Mouse (Mus musculus) v-Abl transformed pro-B cells (cell line): Measurements from ENCODE around the gene Gpr83.

Experiments
- in situ Hi-C, 2 experiments: fragments of 400-800 bp; cut with MboI; formaldehyde crosslinking; loops; one replicate each; pipeline ENCODE4 v1.15.1; 2025; ENCODE audit not compliant: unreplicated experiment in 2 of 2

The Gpr83 gene

GRCm38 (mm10) chr9:14859868-14860639 is at the start of gene Gpr83:
Gene Gpr83, plus strand, starts transcription at chr9:14860210.
- in situ Hi-C loops, result no loop called here

GRCm38 (mm10) chr9:14821396-14821795 is 38.6 kb upstream of the Gpr83 start:
- in situ Hi-C loops, result no loop called here

GRCm38 (mm10) chr9:14824840-14825239 is 35.2 kb upstream of the Gpr83 start:
- in situ Hi-C loops, result no loop called here

DNA sequence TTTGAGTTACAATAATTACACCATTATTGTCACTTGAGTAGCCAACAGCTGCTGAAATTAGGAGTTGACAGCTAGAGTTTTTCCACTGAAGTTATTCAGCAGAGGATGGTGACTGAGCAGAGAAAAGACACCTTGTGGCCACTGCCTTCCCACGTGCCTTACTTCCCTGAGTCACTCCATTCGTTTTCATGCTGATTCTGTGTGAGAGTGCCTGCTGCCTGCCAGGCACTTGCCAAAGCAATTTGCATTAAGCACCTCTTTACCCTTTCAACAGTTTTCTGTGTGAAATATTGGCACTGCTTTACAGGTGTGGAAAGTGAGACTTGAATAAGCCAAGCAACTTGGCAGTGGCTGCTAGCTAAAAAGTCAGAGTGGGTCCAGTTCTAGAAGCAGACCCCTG is 32.1 kb upstream of the Gpr83 start:
- in situ Hi-C loops, result no loop called here

DNA sequence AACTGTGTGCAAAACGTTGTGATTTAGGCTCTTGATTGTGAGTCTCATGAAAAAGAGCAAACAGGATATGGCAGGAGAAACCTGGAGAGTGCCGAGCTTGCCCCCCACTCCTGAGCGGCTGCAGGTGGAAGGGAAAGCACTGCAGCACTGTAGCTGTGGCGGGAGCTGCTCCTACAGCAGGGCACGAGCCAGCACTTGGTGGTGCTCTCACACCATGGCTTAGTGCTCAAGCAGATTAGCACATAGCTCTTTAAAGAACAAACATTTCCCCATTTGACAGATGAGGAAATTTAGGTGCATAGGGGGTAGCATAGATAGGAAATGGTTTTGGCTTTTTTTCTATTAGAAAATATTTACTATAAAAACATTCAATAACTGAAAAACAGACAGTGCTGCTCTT is 28.0 kb upstream of the Gpr83 start:
- in situ Hi-C loops, result no loop called here

DNA sequence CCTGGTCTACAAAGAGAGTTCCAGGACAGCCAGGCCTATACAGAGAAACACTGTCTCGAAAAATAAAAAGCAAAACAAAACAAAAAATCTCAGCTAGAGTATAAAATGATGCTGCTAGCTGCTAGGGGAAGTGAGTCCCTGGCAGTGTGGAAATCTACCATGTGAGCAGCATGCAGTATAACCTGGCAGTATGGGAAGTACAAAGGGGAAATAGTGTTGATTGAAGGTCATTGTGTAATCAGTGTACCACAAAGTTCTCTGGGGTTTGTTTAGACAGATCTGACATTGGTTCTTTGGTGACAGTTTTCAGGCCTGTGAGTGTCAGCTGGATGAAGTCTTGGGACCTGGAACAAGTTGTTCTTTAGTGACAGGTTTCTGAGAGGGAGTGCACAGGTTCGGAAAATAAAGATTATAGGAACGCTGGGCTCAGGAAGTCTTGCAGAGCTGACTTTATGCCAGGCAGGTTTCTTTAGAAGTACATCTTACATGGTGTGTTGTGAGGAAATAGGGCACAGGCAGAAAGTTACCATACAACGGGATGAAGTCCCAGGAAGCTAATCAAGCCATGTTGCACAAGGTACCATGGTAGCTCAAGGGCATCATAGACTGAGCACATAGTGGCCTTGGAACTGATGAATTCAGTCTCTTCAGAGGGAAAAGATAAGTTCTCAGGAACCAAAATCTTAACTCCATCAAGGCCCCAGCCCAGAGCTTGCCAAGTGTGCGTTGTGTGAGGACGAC is 24.5 kb upstream of the Gpr83 start:
- in situ Hi-C loops, result no loop called here

DNA sequence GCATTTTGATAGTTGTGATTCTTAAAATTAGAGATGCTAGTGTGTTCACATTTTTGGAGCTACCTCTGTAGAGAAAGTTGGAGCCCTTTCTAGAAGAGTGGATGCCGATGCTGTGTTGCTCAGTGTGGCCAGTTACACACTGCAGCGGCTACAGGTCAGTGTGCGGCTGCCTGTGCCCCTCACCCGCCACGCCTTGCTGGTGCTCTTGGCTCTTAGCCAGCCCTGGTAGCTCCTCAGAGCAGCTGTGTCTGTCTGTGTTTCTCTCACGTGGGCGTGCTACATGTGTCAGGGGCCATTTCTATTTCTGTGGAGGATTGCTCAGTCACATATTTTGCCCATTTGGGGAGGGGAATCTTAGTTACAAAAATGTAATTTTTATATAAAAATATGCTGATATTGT is 20.5 kb upstream of the Gpr83 start:
- in situ Hi-C loops, result no loop called here

DNA sequence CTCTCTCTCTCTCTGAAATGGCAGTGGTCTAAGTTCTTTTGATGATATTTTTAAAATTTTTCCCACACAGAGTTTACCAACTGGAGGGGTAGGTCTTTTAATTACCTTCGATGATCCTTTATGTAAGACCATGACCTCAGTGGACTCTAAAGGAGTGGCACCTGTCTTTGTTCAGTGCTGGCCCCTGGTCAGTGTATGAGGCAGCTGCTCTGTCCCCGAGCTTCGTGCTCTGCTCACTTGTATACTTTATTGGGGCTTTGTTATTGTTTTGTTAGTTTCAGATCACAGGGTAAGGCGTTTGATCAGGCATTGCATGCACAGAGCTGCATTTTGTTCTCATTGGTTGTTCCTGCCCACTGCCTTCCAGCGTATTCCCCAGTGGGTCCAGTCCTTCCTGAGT is 20.0 kb upstream of the Gpr83 start:
- in situ Hi-C loops, result no loop called here

- in situ Hi-C loops, result no loop called here
These were observed 17.9 kb upstream of the Gpr83 start for GRCm38 (mm10) chr9:14841878-14842761.

- in situ Hi-C loops, result no loop called here
These were observed 16.6 kb upstream of the Gpr83 start for GRCm38 (mm10) chr9:14843311-14843857.

GRCm38 (mm10) chr9:14843901-14844300 is 16.1 kb upstream of the Gpr83 start:
- in situ Hi-C loops, result no loop called here

- in situ Hi-C loops, result no loop called here
These were observed 13.6 kb upstream of the Gpr83 start for GRCm38 (mm10) chr9:14846428-14846827.

GRCm38 (mm10) chr9:14848267-14848935 is 11.6 kb upstream of the Gpr83 start:
- in situ Hi-C loops, result no loop called here

DNA sequence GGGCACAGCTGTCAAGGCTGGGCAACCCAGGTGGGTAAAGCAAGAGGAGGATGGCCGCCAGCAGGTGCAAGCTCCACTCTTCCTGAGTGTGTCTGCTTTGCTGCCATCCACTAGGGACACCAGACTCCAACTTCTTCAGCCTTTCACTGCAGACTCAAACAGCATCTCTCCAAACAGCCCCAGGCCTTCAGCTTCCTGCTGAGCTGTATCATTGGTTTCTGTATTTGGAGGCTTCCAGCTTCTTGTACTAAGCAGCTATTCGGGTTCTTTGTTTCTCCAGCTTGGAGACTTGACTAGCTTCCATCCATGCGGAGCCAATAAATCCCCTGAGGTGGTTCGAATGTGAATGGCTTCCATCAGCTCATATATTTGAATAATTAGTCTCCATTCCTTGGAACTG is 5.4 kb upstream of the Gpr83 start:
- in situ Hi-C loops, result no loop called here

GRCm38 (mm10) chr9:14856922-14857654 is 2.9 kb upstream of the Gpr83 start:
- in situ Hi-C loops, result no loop called here

DNA sequence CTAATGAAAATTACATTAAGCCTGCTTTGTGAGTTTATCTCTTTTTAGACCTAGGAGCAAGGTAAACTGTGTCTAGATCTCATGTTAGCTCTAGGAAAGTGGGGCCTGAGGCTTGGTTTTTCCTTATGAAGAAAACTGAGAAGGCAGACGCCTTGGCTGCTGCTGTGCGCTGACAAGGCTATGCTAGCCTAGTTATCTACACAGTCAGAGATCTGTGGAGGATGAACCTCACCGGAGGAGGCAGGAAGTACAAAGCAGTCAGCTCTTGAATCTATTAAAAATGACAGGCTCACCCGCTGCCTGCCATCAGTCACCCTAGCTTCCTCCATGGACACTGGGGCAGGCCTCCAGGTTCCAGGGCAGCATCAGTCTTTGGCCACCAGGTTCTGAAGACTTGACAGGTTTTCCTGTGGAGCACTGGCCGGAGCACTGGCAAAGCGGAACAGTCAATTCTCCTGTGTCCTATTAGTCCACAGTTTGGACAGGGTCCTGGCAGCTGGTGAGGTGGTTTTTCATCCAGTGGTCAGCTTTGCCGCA is 1.8 kb upstream of the Gpr83 start:
- in situ Hi-C loops, result no loop called here

DNA sequence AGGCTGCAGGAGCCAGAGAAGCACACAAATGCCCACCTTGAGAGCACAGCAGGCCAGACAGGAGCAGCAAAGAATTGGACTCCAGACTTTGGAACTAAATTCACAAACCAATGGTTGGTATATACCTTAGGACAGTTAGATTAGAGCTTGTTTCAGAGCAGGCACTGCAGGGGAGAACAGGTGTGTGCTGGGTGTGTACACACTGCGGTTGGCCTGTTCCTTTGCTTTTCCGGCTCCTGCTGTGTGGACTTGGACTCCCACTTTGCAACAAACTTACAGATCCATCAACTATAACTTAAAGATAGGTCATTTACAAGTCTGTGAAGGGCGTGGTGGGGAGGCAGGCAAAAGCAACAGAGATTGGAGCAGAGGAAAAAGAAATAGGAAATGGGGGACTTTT is 1.2 kb upstream of the Gpr83 start:
- in situ Hi-C loops, result no loop called here

DNA sequence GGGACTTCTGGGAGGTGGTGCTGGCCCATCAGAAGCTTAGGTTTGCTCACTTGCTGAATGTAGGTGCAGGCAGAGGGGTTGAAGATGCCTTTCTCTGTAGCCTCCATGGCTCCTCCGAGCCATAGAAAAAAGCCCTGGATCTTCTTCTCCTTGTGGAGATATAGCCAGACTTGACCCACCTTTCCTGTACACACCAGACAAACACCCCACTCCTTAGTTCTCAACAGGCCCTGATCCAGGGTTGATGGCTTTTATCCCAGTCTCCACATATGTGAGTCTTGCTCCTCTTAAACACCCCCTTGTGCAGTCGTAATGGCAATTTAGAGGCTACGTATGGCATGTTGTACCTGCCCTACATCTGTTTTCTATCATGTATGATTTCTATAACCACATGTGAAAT is 3.1 kb downstream of the Gpr83 start:
- in situ Hi-C loops, result no loop called here

GRCm38 (mm10) chr9:14864726-14865125 is 4.7 kb downstream of the Gpr83 start:
- in situ Hi-C loops, result loop anchor here in 1 of 2 experiments (5.0 kb wide), 1 partner anchor 153 kb away; no protein-coding TSS in a partner anchor
